Mouse (Mus musculus) liver, embryonic 14.5 days (tissue): ENCODE measurements around the gene Il16.

ENCODE experiments used
- CTCF ChIP-seq: IDR thresholded peaks from 2 replicates; pipeline ENCODE4 v1.5.1; 2016; ENCODE audit warnings: antibody characterized with exemption, low read depth, control low read depth
- EP300 ChIP-seq: IDR thresholded peaks from 2 replicates; pipeline ENCODE4 v1.6.1; 2016; ENCODE audit warnings: antibody characterized with exemption, low read depth

DNA sequence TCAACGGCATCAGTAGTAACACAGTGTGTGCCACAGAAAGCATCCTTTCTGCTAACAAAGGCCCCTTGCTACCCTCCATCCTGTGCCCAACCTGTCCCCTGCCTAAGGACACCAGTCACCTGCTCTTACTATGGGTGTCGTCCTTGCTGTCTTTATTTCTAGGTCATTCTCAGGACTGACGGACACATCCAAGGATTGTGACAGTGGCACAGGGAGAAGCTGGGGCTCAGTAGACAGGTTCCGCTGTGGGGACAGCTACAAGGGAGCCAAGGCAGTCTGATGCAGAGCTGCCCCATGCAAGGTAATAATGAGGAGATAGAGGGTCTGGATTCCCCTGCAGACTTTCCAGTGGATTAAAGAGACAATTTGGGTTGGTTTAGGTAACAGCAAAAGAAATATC lies 67.0 kb downstream of the Il16 start:
- TF ChIP-seq EP300 = no peak
- TF ChIP-seq CTCF = no peak
